Mouse (Mus musculus): ENCODE measurements around the gene Mtx1.

GRCm38 (mm10) chr3:89163123-89163522 is 63.8 kb downstream of the Mtx1 start:
- TF ChIP-seq CTCF (IDR thresholded peaks at IDR 0.05; ENCODE audit: low read depth, low read length) (no peak), POLR2A (IDR thresholded peaks at IDR 0.05; ENCODE audit: borderline replicate concordance, low read depth, low read length) (no peak)
